Mouse (Mus musculus) mouse embryonic stem cell (cell line): ENCODE measurements around the gene Klrb1c.
"Not testable (repeated sequence)": the region's sequence is repeated elsewhere in the genome, so short reads cannot be mapped to it uniquely, and the experiment has no call there.

Source experiments
- in situ Hi-C, 2 experiments: fragments of 300-500 bp; cut with MboI; formaldehyde crosslinking; loops; 1 replicate in 1 of 2; 3 replicates in 1 of 2; pipeline ENCODE4 v1.14.3; 2019 to 2020; ENCODE audit warnings: low sequenced_read_pairs in 2 of 2, low pct_unique_long_range_greater_than_20kb in 1 of 2, mixed read lengths in 1 of 2; ENCODE audit not compliant: unreplicated experiment in 1 of 2

Klrb1c gene

GRCm38 (mm10) chr6:128799896-128800270 is 10.9 kb upstream of the Klrb1c start:
- in situ Hi-C loops = loop anchor here in 1 of 2 experiments (5.0 kb wide), 1 partner anchor 38 kb away; no protein-coding TSS in a partner anchor

GRCm38 (mm10) chr6:128799144-128799895 is 10.3 kb upstream of the Klrb1c start:
- in situ Hi-C loops = loop anchor here in 1 of 2 experiments (5.0 kb wide), 1 partner anchor 37 kb away; no protein-coding TSS in a partner anchor

- in situ Hi-C loops = loop anchor here in 1 of 2 experiments (5.0 kb wide), 1 partner anchor 36 kb away; no protein-coding TSS in a partner anchor
These were observed 9.7 kb upstream of the Klrb1c start for GRCm38 (mm10) chr6:128798772-128799143.

GRCm38 (mm10) chr6:128797936-128798771 is 9.1 kb upstream of the Klrb1c start:
- in situ Hi-C loops = loop anchor here in 1 of 2 experiments (5.0 kb wide), 1 partner anchor 36 kb away; no protein-coding TSS in a partner anchor

- in situ Hi-C loops = loop anchor here in 1 of 2 experiments (5.0 kb wide), 1 partner anchor 35 kb away; no protein-coding TSS in a partner anchor
These were observed 8.3 kb upstream of the Klrb1c start for GRCm38 (mm10) chr6:128797185-128797905.

- in situ Hi-C loops = loop anchor here in 1 of 2 experiments (5.0 kb wide), 1 partner anchor 34 kb away; no protein-coding TSS in a partner anchor
These were observed 7.4 kb upstream of the Klrb1c start for GRCm38 (mm10) chr6:128796321-128796955.

- in situ Hi-C loops = loop anchor here in 1 of 2 experiments (5.0 kb wide), 1 partner anchor 166 kb away; no protein-coding TSS in a partner anchor
These were observed 4.7 kb upstream of the Klrb1c start for GRCm38 (mm10) chr6:128793734-128794133.

- in situ Hi-C loops = loop anchor here in 1 of 2 experiments (5.0 kb wide), 1 partner anchor 163 kb away; no protein-coding TSS in a partner anchor
These were observed 1.5 kb upstream of the Klrb1c start for GRCm38 (mm10) chr6:128790491-128790994.

- in situ Hi-C loops = no loop called here
These were observed 498 bp downstream of the Klrb1c start for GRCm38 (mm10) chr6:128788517-128788916.

- in situ Hi-C loops = not testable (repeated sequence)
These were observed 2.6 kb downstream of the Klrb1c start for GRCm38 (mm10) chr6:128786396-128786795.

- in situ Hi-C loops = loop anchor here (10.0 kb wide), 2 partner anchors 75 to 165 kb away; no protein-coding TSS in a partner anchor
These were observed 19.3 kb downstream of the Klrb1c start for GRCm38 (mm10) chr6:128769481-128770253.

- in situ Hi-C loops = loop anchor here (10.0 kb wide), 2 partner anchors 77 to 163 kb away; no protein-coding TSS in a partner anchor
These were observed 21.0 kb downstream of the Klrb1c start for GRCm38 (mm10) chr6:128768047-128768446.

GRCm38 (mm10) chr6:128766486-128767254 is 22.3 kb downstream of the Klrb1c start:
- in situ Hi-C loops = loop anchor here (10.0 kb wide), 2 partner anchors 78 to 162 kb away; no protein-coding TSS in a partner anchor

GRCm38 (mm10) chr6:128765211-128765610 is 23.8 kb downstream of the Klrb1c start:
- in situ Hi-C loops = loop anchor here (10.0 kb wide), 2 partner anchors 80 to 160 kb away; no protein-coding TSS in a partner anchor

- in situ Hi-C loops = loop anchor here (5.0 to 10.0 kb wide), 3 partner anchors 33 to 160 kb away; no protein-coding TSS in a partner anchor
These were observed 24.4 kb downstream of the Klrb1c start for GRCm38 (mm10) chr6:128764598-128764997.
